Mouse (Mus musculus): ENCODE results near the gene Eng.

DNA sequence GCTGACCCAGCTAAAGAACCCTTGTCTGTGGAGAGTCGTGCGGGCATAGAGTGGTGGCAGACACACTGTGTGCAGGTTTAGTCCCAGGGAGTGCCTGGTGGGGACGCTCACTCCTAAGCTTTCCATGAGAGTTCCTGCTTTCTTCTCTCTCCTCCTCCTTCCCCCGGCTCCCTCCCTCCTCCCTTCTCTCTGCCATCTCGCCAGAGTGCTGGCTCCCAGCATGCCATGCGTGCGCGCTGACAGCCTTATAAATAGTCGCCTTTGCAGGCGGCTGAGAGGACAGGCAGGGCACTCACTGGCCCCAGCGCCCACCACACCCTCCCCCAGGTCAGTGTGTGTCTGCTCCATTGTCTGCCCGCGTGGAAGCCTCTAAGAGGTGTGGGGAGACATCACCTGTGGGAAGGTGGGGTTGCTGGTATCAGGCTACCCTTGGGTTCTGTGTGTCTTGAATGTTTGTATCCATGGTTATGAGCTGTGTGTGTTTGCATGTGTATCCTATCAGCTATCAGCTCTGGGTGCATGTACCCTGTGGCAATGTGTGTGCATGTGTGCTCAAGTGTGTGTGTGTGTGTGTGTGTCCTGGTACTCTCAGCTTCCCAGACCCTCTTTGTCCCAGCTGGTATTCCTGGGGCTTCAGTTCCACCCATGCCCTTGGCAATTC is 21.1 kb upstream of the Eng start:
- TF ChIP-seq POLR2A (IDR thresholded peaks at IDR 0.05; ENCODE audit: low read depth, low read length), result no peak
- TF ChIP-seq CTCF (conservative IDR thresholded peaks at IDR 0.05; ENCODE audit: insufficient read depth, insufficient read length, low read depth, low read length), result no peak

All from kidney, adult 2 months (tissue).